Mouse (Mus musculus) olfactory bulb, adult 2 months (tissue): Measurements from ENCODE around the gene Gm10135. TPM values are rescaled to one million over a fixed set of nuclear protein-coding genes. Genes with fewer than 3 reads are reported as not detected.
"Not testable (repeated sequence)": the region's sequence is repeated elsewhere in the genome, so short reads cannot be mapped to it uniquely, and the experiment has no call there.

Source experiments
- H3K27ac ChIP-seq: fragments of 200-500 bp; 2 replicates; pipeline ENCODE4 v1.5.1; 2012; ENCODE audit warnings: low read depth, low read length; ENCODE audit not compliant: insufficient read depth
- H3K4me1 ChIP-seq: fragments of 200-500 bp; 2 replicates; pipeline ENCODE4 v1.6.1; 2012; ENCODE audit warnings: low read length; ENCODE audit not compliant: control insufficient read depth, insufficient read depth
- H3K4me3 ChIP-seq: fragments of 200-500 bp; 2 replicates; pipeline ENCODE4 v1.5.1; 2012; ENCODE audit warnings: mild to moderate bottlenecking, low read depth, low read length, moderate library complexity; ENCODE audit not compliant: insufficient read depth
- CTCF ChIP-seq: fragments of 200-500 bp; IDR thresholded peaks from 2 replicates; pipeline ENCODE4 v1.5.1; 2012; ENCODE audit warnings: low read depth, mild to moderate bottlenecking, low read length, moderate library complexity; ENCODE audit not compliant: insufficient read depth
- POLR2A ChIP-seq: fragments of 200-500 bp; IDR thresholded peaks from 2 replicates; pipeline ENCODE4 v1.6.1; 2012; ENCODE audit warnings: mild to moderate bottlenecking, low read depth, low read length, moderate library complexity; ENCODE audit not compliant: insufficient read depth
- WGBS: fragments of 180-500 bp; shearing (Covaris S2); methylation state at CpG from one replicate; pipeline ENCODE4 v1.1.7; 2018; 5-methylcytosine and 5-hydroxymethylcytosine counted together
- polyA plus RNA-seq: library from polyadenylated mRNA; stranded (reverse); fragments of >200 nt; gene quantifications from 2 replicates; pipeline ENCODE4 v1.2.4, GENCODE M21; 2012; ENCODE audit warnings: low replicate concordance; ENCODE audit not compliant: missing spikeins, insufficient read depth, insufficient read length

The Gm10135 gene
- polyA plus RNA-seq, 1 experiment: not detected

DNA sequence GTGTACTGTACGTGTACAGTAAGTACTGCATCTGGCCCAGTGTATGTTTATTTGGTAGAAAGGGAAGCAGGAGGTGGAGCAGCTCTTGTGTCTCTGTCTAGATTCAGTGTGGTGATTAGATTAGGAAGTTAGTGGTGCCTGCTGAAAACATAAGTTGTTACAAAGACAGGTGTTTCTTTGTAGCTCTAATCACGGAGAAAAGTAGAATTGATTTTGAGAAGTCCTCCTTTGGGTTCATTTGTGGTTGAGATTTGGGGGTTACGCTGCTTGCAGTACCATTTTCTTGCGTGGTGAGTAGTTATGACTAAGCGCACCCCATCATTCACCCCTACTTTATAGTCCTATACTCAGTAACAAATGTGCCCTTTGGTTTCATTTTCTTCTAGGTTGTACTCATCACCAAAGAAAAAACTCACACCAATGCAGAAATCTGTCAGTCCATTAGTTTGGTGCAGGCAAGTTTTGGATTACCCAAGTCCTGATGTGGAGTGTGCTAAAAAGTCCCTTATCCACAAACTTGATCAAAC, 33.5 kb downstream of the Gm10135 start:
- WGBS: 76% methylated on average over 5 of the region's 5 CpGs
- TF ChIP-seq POLR2A (no peak), CTCF (no peak)
- peaks cover 2% of the 10 kb centered on the region for H3K4me1 ChIP-seq
- H3K4me3 ChIP-seq: no peak overlapping the region
- H3K27ac ChIP-seq: no peak overlapping the region

DNA sequence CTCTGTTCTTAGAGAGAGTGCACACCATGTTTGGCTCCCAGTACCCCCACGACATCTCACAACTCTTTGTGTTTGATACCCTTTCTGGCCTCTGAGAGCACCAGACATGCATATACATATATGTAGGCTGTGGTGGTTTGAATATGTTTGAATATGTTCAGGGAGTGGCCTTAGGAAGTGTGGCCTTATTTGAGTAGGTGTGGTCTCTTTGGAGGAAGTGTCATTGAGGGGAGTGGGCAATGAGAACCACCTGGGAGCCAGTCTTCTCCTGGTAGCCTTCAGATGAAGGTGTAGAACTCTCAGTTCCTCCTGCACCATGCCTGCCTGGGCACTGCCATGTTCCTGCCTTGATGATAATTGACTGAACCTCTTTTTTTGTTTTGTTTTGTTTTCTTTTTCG, 35.2 kb downstream of the Gm10135 start:
- WGBS: 91% methylated on average over 2 of the region's 2 CpGs
- no peak overlapping the region for H3K27ac ChIP-seq
- no peak overlapping the region for H3K4me3 ChIP-seq
- peaks cover 2% of the 10 kb centered on the region for H3K4me1 ChIP-seq
- no peak for TF ChIP-seq POLR2A

DNA sequence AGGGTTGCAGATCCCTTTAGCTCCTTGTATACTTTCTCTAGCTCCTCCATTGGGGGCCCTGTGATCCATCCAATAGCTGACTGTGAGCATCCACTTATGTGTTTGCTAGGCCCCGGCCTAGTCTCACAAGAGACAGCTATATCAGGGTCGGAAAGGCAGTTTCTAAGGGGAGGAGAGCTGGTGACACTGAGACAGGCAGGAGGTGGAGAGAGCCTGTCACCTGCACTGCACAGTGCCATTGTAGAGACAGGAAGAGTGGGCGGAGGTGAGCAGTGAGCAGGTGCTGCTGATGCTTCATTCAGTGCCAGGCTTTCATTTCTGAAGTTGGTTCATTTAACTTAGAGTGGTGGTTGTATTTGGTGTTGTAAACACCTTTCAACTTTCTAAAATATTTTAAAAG, 36.1 kb downstream of the Gm10135 start:
- not testable (repeated sequence) for H3K27ac ChIP-seq, H3K4me1 ChIP-seq, H3K4me3 ChIP-seq
- 84% methylated on average over 3 of the region's 3 CpGs for WGBS

DNA sequence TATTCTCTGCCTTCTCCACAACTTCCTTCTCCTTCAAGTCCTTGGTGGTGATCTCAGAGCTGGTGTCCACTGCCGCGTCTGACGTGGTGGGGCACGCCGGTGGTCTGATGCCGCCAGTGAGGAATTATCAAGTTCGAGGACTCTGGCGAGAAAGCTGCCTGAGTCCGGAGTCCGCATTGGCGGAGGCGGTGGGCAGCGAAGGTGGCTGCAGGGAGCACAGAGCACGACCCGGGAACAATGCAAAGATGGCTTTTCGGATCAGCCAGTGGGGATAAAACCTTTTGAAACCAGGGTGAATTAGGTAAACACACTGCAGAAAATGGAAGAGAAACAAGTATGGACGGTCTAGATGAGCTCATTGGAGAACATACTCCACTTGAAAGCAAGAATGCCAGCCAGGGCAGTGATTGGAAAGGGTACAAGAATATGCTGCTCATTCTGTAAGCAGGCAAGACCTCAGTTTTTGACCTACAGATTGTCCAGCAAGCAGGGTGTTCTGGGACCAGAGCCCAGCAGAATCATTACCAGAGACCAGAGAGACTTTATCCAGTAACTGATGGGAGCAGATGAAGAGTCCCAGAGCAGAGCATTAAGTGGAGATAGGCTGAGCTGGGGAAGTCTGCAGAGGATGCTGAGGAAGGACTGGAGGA, 41.4 kb downstream of the Gm10135 start:
- H3K4me3 ChIP-seq: no peak overlapping the region
- H3K4me1 ChIP-seq: no peaks in the 10 kb centered on the region
- TF ChIP-seq CTCF (no peak), POLR2A (no peak)
- WGBS: 96% methylated on average over 17 of the region's 17 CpGs
- no peak overlapping the region for H3K27ac ChIP-seq

DNA sequence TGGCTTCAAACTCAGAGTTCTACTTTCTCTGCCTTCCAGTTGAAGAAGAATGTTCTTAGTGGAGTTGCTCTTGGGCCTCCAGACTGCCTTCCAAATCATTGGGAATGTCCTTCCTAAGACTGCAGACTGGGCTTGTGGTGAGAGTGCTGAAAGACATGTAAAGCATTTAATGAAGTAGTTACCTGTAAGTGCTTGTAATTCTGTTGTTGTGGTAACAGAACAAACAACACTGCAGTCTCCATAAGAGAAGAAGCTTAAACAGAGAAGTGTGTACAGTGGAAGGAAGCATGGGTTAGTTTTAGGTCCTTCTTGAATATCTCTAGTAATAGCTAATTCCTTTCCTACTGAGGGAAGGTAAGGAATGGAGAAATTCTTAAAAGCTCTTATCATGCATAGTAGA, 47.4 kb downstream of the Gm10135 start:
- no peak overlapping the region for H3K27ac ChIP-seq
- TF ChIP-seq CTCF (no peak), POLR2A (no peak)
- no peak overlapping the region for H3K4me3 ChIP-seq
- no peaks in the 10 kb centered on the region for H3K4me1 ChIP-seq

DNA sequence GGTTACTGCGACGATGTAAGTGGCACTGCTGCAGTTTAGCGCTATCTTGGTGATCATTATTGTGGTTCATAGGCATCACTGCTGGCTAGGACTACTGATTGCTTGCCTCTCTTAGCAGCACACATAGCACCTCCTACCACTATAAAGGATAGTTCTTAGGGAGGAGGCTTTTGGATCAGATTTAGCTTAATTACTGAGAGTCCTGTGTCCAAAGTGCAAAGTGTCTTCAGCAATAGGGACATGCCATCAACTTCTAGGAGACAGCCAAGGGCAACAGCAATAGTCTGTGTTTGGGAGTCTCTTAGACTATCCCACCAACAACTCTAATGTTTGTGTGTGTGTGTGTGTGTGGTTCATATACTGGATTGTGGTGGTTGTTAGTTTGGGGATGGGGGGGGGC, 51.7 kb downstream of the Gm10135 start:
- Histone ChIP-seq H3K4me1 (no peaks in the 10 kb centered on the region), H3K27ac (no peak overlapping the region), H3K4me3 (no peak overlapping the region)
- no peak for TF ChIP-seq CTCF
- no peak for TF ChIP-seq POLR2A
- 85% methylated on average over 3 of the region's 3 CpGs for WGBS

DNA sequence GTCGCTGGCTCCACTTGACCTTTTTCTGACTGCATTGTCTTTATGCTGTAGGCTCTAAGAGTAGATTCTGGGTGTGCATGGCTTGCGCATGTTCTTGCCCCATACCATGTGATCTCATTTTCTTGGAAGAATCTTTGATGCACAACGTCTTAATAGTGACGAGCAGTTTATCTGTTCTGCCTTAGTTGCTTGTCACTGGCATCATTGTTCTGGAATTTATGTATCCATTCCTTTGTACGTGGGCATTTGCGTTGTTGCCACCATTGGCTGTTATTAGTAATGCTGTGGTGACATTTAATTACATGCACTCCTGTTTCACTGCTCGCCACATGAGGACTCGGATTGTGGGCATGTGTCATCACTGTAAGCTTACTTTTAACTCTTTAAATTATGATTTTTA, 53.3 kb downstream of the Gm10135 start:
- TF ChIP-seq CTCF (no peak), POLR2A (no peak)
- 81% methylated on average over 8 of the region's 8 CpGs for WGBS
- Histone ChIP-seq H3K4me1 (peaks cover 2% of the 10 kb centered on the region; the same call in 1 of the 2 replicates), H3K27ac (no peak overlapping the region), H3K4me3 (no peak overlapping the region)

DNA sequence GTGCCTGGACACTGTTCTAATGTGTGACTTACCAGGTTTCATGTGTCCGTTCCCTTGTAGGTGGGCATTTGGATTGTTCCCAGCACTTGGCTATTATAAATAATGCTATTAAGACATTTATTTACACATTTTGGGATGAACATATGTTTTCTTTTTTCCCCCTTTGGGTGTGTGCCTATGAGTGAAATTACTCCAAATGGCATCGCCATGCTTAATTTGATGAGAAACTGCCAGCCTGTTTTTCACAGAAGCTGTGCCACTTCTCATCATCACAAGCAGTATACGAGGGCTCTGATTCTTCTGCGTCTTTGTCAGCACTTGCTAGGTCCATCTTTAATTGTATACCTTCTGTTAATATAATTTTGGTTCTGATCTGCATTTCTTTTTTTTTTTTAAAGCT, 54.1 kb downstream of the Gm10135 start:
- H3K27ac ChIP-seq: no peak overlapping the region
- WGBS: 85% methylated on average over 4 of the region's 4 CpGs
- TF ChIP-seq CTCF (no peak), POLR2A (no peak)
- H3K4me1 ChIP-seq: peaks cover 2% of the 10 kb centered on the region; the same call in 1 of the 2 replicates
- no peak overlapping the region for H3K4me3 ChIP-seq

DNA sequence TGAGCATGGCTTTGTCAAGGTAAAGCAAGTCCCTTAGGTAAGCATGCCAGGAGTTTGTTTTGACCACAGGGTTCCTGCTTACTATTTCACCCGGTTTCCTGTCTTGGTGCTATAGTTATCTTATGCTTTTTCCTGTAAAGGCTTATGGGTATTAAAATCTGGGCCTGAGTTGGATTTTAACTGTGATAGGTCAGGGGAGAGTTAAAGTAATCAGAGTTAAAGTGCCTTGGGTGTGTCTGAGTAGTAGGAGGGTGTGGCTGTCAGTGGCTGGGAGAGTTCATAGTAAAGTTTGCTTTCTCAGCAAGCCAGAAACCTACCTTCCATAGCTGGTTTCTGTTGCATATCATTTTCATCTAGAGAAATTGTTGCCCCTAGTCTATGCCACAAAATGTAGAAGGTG, 57.7 kb downstream of the Gm10135 start:
- WGBS: 56% methylated on average over 1 of the region's 1 CpGs
- Histone ChIP-seq H3K4me3 (no peak overlapping the region), H3K4me1 (peaks cover 2% of the 10 kb centered on the region; the same call in 1 of the 2 replicates), H3K27ac (no peak overlapping the region)
- TF ChIP-seq POLR2A (no peak), CTCF (no peak)

DNA sequence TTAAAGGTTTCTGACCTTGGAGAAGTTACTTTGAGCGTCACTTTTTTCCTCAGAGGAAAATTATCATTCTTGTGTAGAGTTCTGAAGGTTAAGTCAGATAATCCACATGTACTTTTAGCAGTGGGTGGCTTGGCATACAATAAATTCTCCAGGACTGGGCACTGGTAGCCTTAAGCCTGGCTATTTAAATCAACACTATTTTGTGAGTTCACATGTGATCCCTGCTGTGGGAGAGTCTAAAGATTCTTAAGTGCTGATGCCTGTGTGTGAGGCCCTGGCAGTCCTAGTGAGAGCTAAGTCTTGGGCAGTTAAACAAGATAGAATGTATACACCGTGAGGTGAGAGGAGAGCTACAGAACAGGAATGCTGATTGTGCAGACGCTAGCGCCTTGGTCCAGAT, 58.5 kb downstream of the Gm10135 start:
- WGBS: 26% methylated on average over 4 of the region's 4 CpGs
- TF ChIP-seq POLR2A (no peak), CTCF (no peak)
- Histone ChIP-seq H3K27ac (no peak overlapping the region), H3K4me1 (peaks cover 2% of the 10 kb centered on the region; the same call in 1 of the 2 replicates), H3K4me3 (no peak overlapping the region)

Other genes with a start within 250 kb of the Gm10135 start
- not detected in 2 replicates for gene Txk, start 221.9 kb downstream of the Gm10135 start, polyA plus RNA-seq
- gene Tec, start 106.2 kb downstream of the Gm10135 start, polyA plus RNA-seq: not detected in 2 replicates
- 262 TPM in 1 of 2 replicates, not detected in the other for gene Slain2, start 60.4 kb downstream of the Gm10135 start, polyA plus RNA-seq
- not detected in 2 replicates for gene Slc10a4, start 32.2 kb upstream of the Gm10135 start, polyA plus RNA-seq